Mouse (Mus musculus) embryonic fibroblast, embryonic 13.5 days (primary cell): ENCODE measurements around the gene Eif2ak4.

Experiments
- CTCF ChIP-seq: IDR thresholded peaks from 2 replicates; pipeline ENCODE4 v1.5.1; 2011; ENCODE audit warnings: mild to moderate bottlenecking, control low read depth, low read length, moderate library complexity, borderline replicate concordance; ENCODE audit not compliant: insufficient read depth
- POLR2A ChIP-seq: IDR thresholded peaks from 2 replicates; pipeline ENCODE4 v1.6.1; 2011; ENCODE audit warnings: low read depth, mild to moderate bottlenecking, control low read depth, low read length, moderate library complexity

- no peak for TF ChIP-seq POLR2A
- TF ChIP-seq CTCF: no peak
Measured at GRCm38 (mm10) chr2:118355138-118355719, 33.2 kb upstream of the Eif2ak4 start.
